Comparison of ENCODE assay signal across 26 mouse cellular contexts in genomic region chr12:75348551-75348950, GRCm38 (mm10). TPM values are rescaled to one million over a fixed set of nuclear protein-coding genes. Genes with fewer than 3 reads are reported as not detected.
"Had no signal": no experiment of that assay in that cellular context is flagged by ENCODE, and none has a peak within 500 bp of the region (broad histone marks: within the 10 kb centered on the region; RNA-seq: fewer than 3 reads in every experiment).

No protein-coding gene starts in this region.

- H3K27ac ChIP-seq: embryonic facial prominence, embryonic 10.5 days; embryonic facial prominence, embryonic 12.5 days; embryonic facial prominence, embryonic 13.5 days; embryonic facial prominence, embryonic 15.5 days; forebrain, embryonic 10.5 days; forebrain, embryonic 12.5 days; forebrain, embryonic 13.5 days; forebrain, embryonic 15.5 days; gastrocnemius, adult 2 months; heart, adult 2 months had no signal

- H3K4me3 ChIP-seq: embryonic facial prominence, embryonic 10.5 days; embryonic facial prominence, embryonic 12.5 days; embryonic facial prominence, embryonic 13.5 days; embryonic facial prominence, embryonic 15.5 days; erythroblast, embryonic 14.5 days; forebrain, embryonic 10.5 days; forebrain, embryonic 12.5 days; forebrain, embryonic 13.5 days; forebrain, embryonic 15.5 days; gastrocnemius, adult 2 months; heart, adult 2 months had no signal

- H3K36me3 ChIP-seq: embryonic facial prominence, embryonic 10.5 days; embryonic facial prominence, embryonic 12.5 days; embryonic facial prominence, embryonic 13.5 days; embryonic facial prominence, embryonic 15.5 days; forebrain, embryonic 10.5 days; forebrain, embryonic 12.5 days; forebrain, embryonic 15.5 days had no signal

- H3K9me3 ChIP-seq: embryonic facial prominence, embryonic 10.5 days; embryonic facial prominence, embryonic 12.5 days; embryonic facial prominence, embryonic 13.5 days; embryonic facial prominence, embryonic 15.5 days; forebrain, embryonic 10.5 days; forebrain, embryonic 12.5 days; forebrain, embryonic 13.5 days; forebrain, embryonic 15.5 days had no signal

- H3K27me3 ChIP-seq: embryonic facial prominence, embryonic 12.5 days; embryonic facial prominence, embryonic 13.5 days; embryonic facial prominence, embryonic 15.5 days; forebrain, embryonic 12.5 days; forebrain, embryonic 13.5 days; forebrain, embryonic 15.5 days had no signal

- H3K4me1 ChIP-seq: embryonic facial prominence, embryonic 10.5 days; embryonic facial prominence, embryonic 12.5 days; forebrain, embryonic 13.5 days; forebrain, embryonic 15.5 days had no signal

- DNase-seq: cerebellum, adult 8-10 months; cerebellum, adult 9-10 months; cerebellum, adult 9-11 months; cerebellum, postnatal 10 days; cerebellum, postnatal 14 days; cerebellum, postnatal 25 days; cerebellum, postnatal 36 days; embryo, embryonic 11 days; forebrain, postnatal 0 days; gastrocnemius, adult 2 months; gastrocnemius, postnatal 10 days; gastrocnemius, postnatal 14 days; gastrocnemius, postnatal 25 days; gastrocnemius, postnatal 36 days; heart, adult 18-20 months; heart, adult 2 months had no signal

RNA-seq across cellular contexts. Expression of gene Rhoj, which starts 40.4 kb away (rescaled TPM):
- total RNA-seq: common myeloid progenitor, adult 5-6 weeks had no signal
